Mouse (Mus musculus) NIH3T3 (cell line): ENCODE data around the gene Rufy1.
A peak's percentile ranks its signal among the peaks of the same experiment; 100 is the strongest.

Experiments used
- DNase-seq: peaks from one replicate; pipeline ENCODE4 v3.0.0-alpha.2; 2012; ENCODE audit warnings: low read depth

Rufy1 gene

GRCm38 (mm10) chr11:50426056-50426455, 4.9 kb downstream of the Rufy1 start:
- no peak for DNase-seq

- no peak for DNase-seq
Observed at GRCm38 (mm10) chr11:50421934-50422780, 8.8 kb downstream of the Rufy1 start.

- no peak for DNase-seq
Observed at GRCm38 (mm10) chr11:50421461-50421860, 9.5 kb downstream of the Rufy1 start.

DNA sequence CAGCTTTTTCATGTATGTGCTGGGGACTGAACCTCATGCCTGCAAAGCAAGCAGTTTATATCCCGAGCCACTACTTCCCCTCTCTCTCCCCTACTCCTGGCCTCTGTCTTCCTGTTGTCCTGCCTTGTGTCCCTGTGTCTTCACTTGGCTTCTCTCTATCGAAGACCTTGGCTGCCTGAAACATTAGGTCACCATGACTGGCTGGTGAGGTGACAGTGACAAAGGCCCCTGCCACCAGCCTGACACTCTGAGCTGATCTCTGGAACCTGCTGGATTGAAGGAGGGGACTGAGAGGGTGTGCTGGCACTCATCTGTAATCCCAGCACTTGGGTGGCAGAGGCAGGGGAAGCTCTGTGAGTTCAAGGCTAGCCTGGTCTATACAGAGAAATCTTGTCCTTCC, 13.1 kb downstream of the Rufy1 start:
- DNase-seq = no peak

GRCm38 (mm10) chr11:50415563-50416241, 15.2 kb downstream of the Rufy1 start:
- DNase-seq = no peak

GRCm38 (mm10) chr11:50407235-50407634, 23.7 kb downstream of the Rufy1 start:
- no peak for DNase-seq

GRCm38 (mm10) chr11:50403367-50404014, 27.4 kb downstream of the Rufy1 start:
- peak; percentile 61 for DNase-seq

DNA sequence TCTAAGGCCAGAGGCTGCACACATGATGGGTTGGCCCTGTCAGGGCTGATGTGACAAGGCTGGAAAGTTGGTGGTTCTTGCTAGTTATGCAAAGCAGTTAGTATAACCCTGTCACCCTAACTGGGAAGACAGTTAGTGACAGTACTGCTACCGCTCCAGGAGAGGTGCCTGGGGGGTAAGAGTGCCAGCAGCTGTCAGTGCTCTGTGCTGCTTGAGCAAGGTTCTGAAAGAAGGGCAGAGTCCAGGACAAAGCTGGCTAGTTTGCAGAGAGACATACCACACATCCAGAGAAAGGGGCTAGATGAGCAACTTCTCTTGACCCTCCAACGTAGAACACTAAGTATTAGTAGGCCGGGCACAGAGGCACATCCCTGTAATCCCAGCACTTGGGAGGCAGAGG, 28.4 kb downstream of the Rufy1 start:
- DNase-seq = no peak

GRCm38 (mm10) chr11:50398803-50399202, 32.1 kb downstream of the Rufy1 start:
- no peak for DNase-seq

DNA sequence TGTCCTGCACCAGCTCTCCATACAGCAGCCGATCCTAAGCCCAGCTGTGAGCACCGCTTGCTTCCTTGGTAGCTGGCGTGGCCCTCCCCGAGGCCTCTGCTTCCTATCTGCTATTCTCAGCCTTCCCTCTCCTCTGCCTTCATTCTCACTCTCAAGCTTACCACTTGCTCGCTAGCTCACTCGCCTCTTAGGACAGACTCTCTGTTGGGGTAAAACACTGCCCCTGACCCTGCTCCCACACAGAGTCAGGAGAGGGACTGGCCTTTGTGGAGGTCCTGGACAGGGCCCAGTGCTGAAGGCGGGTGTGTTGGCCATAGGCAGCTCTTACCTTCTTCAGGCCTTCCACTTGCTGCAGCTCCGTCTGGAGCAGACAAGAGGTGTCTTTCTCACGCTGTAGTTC, 33.6 kb downstream of the Rufy1 start:
- no peak for DNase-seq

DNA sequence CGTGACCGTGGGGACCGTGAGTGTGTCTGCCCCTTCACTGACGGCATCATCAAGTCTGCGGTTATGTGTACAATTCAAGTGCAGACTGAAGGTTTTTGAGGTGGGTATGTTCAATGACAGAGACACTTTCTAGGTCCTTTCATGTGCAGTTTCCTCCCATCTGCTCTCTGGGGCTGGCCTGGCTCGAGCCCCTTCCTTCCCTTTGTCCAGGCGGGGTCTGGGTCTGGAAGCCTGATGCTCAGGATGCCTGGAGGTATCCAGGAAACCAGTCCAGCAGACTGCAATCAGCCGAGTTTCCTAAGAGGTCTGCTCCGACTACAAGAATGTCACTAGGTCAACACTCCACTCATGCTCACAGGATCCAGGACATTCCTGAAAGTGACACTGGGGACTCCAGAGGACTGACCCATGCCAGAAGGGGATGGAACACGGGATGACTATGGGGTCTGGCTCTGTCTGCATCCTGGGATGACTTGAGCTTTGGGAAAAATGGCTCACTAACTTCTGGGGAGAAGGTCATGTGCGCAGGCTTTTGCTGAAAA, 34.1 kb downstream of the Rufy1 start:
- no peak for DNase-seq

GRCm38 (mm10) chr11:50394731-50395130, 36.2 kb downstream of the Rufy1 start:
- DNase-seq = no peak

- no peak for DNase-seq
Observed at GRCm38 (mm10) chr11:50393306-50393705, 37.6 kb downstream of the Rufy1 start.

DNA sequence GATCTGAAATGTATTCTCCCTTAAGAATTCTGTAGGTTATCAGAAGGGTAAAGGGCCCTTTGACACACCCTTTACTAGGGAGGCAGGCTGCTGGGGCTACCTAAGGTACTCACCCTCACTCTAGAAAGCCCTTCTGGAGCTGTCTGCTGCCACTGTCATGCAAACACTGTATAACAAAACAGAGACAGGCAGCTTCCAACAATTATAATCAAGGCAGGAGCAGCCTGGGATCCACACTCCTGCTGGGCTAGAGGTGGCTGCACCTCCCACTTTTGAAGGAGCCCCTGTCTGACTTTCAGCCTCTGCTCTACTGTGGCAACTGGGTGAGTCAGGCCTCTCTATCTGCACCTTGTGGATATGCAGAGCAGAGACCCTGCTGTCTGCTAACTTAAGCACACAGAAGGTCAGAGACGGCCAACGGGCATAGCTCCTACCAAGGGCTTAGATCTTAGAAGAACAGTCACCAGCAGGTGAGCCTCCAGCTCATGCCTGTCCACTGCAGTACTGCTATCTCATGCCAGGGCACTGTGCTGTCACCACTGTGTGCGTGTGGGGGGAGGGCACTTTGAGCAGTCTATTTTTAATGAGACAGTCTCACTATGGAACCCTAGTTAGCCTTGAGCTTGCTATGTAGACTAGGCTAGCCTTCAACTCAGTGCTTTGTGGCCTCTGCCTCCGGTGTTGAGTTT, 39.5 kb downstream of the Rufy1 start:
- no peak for DNase-seq

- DNase-seq = no peak
Observed at GRCm38 (mm10) chr11:50389616-50390015, 41.3 kb downstream of the Rufy1 start.

GRCm38 (mm10) chr11:50389011-50389410, 41.9 kb downstream of the Rufy1 start:
- no peak for DNase-seq

DNA sequence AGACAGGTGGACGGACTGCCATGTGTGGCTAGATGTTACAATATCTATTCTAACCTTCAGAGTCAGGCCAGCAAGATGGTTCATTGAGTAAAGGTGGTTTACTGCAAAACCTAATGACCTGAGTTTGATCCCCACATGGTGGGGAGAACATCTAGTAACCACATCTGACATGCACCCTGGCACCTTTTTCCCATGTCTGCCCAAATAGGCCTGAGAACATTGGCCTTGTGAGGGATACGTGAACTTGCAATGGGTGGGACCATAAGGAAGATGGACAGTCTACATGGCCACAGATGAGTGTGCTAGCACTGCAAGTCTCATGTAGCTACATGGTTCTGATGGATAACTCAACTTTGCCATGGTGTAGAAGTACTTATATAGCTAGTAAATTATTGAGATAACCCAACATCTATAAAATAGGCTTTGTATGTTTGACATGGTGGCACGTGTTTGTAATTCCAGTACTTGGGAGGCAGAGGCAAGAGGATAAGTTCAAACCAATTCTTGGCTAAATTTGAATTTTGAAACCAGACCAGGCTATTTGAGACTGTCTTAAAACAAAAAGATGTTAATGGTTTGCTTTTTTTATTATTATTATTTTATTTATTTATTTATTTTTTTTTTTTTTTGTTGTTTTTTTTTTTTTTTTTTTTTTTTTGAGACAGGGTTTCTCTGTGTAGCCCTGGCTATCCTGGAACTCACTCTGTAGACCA, 42.6 kb downstream of the Rufy1 start:
- DNase-seq = no peak

DNA sequence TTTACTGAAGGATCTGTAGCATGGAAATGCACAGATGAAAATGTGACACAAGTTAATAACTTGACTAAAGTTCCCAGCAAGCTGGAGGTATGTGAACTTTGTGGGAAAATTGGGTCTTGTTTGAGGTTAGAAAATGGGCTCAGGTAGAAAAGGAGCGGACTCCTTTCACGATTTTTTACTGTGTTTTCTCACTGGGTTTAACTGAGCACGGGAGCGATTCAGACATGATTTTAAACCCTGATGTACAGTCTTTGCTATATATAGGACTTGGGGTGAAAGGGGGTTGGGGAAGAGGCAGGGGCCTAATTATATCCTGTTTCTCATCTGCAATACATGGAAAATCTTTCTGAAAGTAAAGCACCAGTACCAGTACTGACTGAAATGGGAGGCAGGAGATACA, 43.2 kb downstream of the Rufy1 start:
- DNase-seq = no peak

- no peak for DNase-seq
Observed at GRCm38 (mm10) chr11:50387167-50387679, 43.7 kb downstream of the Rufy1 start.

DNA sequence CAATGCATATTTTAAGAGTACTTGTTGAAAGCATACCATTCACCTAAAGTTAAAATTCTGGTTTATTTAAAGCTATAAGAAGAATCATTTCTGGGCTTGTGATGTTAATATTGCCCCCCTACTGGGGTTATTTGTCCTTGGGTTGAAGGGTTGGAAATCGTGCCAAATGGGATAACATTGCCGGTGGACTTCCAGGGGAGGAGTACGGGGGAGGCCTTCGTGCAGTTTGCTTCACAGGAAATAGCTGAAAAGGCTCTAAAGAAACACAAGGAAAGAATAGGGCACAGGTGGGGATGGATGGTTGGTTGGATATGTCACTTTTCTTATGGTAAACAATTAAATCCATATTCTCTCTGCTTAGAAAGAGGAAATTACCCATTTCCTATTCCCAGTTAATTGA, 49.6 kb downstream of the Rufy1 start:
- no peak for DNase-seq
